Mouse (Mus musculus) kidney, postnatal 36 days (tissue): Measurements from ENCODE around the gene Poln.

Source experiments
- DNase-seq, 2 experiments: peaks; one replicate each; pipeline ENCODE4 v3.0.0; 2021 to 2022; ENCODE audit warnings: mixed read lengths in 2 of 2

The Poln gene

DNA sequence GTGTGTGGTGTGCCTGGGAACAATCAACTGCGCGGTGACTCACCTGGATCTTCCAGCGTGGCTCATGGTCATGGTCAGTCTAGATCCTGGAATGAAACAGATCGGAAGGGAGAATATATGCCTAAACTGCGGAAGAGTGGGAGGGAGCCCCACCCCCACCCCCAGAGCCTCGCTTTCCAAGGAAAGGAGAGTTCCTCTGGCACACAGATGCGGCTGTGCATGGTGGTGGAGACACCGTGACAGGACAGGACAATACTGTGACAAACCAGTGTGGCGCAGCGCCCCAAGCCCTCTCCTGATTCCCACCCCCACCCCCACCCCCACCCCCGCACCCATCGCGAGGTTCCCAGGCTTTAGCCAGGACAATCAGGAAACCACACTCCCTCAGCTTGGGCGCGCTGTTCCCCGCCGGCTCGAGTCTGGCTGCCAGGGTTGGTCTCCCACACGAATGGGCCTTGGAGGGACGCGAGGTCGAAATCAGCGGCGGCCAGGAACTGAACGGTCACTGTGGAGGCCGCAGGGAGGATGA lies 186.5 kb downstream of the Poln start:
- DNase-seq, result no peak

DNA sequence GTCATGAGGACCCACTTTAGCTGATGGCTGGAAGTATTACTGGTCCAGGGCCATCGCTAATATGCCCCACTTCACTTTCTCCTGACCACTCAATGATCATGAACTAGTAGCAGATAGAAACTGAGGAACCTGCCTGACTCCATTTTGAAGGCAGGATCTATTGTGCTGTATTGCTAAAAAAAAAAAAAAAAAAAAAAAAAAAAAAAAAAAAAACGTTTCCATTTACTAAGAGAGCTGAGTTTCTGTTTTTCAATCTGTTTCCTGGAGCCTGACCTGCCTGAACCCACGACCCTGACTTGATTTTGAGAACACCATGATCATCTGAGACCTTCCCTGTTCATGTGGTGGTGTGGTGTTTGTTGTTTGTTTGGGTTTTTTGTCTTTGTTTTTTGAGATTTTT lies 193.0 kb downstream of the Poln start:
- DNase-seq, result no peak

DNA sequence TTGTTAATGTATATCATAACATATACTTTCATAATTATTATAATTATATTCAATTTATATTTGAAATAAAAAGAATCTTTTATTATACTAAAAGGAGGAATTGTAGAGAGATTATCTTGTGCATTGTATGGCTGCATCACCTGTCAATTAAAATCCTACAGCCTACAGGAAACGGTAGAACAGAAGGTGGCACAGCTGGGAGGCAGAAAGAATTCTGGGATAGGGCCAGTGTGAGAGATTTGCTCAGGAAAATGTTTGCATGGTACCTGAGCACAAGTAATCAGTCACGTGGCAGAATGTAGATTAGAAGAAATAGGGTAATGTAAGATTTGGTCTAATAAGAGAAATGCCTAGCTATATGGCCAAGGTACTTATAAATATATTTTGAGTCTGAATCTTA lies 194.5 kb downstream of the Poln start:
- DNase-seq, result no peak

DNA sequence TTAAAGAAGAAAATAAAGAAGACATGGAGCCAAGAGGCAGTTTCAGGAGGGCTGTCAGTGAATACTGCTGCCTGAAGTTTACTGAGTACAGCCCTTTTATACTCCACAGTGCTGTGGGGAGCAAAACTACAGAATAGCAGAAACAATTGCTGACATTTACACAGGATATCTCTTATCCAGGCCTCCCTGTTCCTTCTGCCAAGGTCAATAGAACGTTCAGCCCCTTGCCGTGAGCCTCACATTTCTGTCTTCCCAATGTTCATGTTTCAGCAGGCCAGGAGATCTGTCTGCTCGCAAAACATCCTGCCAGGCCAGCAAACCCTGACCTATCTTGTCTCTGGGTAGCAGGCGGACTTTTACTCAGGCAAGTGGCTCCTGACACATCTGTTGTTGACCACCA lies 209.9 kb downstream of the Poln start:
- no peak for DNase-seq
